Mouse (Mus musculus): ENCODE data around the gene Hadh. TPM values are rescaled to one million over a fixed set of nuclear protein-coding genes. Genes with fewer than 3 reads are reported as not detected.

Gene Hadh
- 142 and 151 TPM in 2 replicates for polyA plus RNA-seq (2016; fragmentation: Nextera tagmentation; extraction: Ambion mirVana)

- Histone ChIP-seq H3K36me3 (peaks cover 16% of the 10 kb centered on the region), H3K9ac (peak within 1 kb of the TSS; percentile 91), H3K27ac (ENCODE audit: poor library complexity, severe bottlenecking) (peak within 1 kb of the TSS; percentile 89), H3K9me3 (replicated peaks) (no peaks in the 10 kb centered on the region), H3K4me2 (peak within 1 kb of the TSS; percentile 75), H3K27me3 (replicated peaks) (no peaks in the 10 kb centered on the region), H3K4me1 (replicated peaks) (peaks cover 42% of the 10 kb centered on the region), H3K4me3 (peak within 1 kb of the TSS; percentile 95)
- ATAC-seq (ENCODE audit: insufficient number of reproducible peaks, low FRiP score): peak; percentile 96
- under 1% methylated on average over 45 of the region's 54 CpGs for WGBS
Measured at GRCm38 (mm10) chr3:131271559-131272373, at the start of gene Hadh. Hadh (minus strand) TSS chr3:131272101.

GRCm38 (mm10) chr3:131320184-131320583 is 48.3 kb upstream of the Hadh start:
- H3K27me3 ChIP-seq (replicated peaks): no peaks in the 10 kb centered on the region
- H3K4me3 ChIP-seq: no peak overlapping the region
- no peak overlapping the region for H3K4me2 ChIP-seq
- H3K27ac ChIP-seq (ENCODE audit: poor library complexity, severe bottlenecking): no peak overlapping the region
- H3K4me1 ChIP-seq (replicated peaks): peaks cover 11% of the 10 kb centered on the region; the same call in 1 of the 2 replicates
- WGBS: 8% methylated on average over 3 of the region's 3 CpGs
- H3K9ac ChIP-seq: no peak overlapping the region
- H3K36me3 ChIP-seq: no peaks in the 10 kb centered on the region
- no peak for ATAC-seq (ENCODE audit: insufficient number of reproducible peaks, low FRiP score)
- H3K9me3 ChIP-seq (replicated peaks): no peaks in the 10 kb centered on the region

DNA sequence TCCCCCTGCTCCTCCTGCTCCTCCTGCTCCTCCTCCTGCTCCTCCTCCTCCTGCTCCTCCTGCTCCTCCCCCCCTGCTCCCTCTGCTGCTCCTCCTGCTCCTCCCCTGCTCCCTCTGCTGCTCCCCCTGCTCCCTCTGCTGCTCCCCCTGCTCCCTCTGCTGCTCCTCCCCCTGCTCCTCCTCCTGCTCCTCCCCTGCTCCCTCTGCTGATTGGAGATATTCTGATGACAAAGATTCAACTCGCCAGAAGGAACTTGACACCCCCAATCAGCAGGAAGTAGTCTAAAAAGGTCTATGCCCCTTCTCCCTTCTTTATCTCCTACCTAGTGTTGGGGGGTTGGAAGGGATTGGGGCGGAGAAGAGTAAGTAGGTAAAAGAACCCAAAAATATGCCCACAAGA is 46.3 kb upstream of the Hadh start:
- Histone ChIP-seq H3K4me3 (no peak overlapping the region), H3K27ac (ENCODE audit: poor library complexity, severe bottlenecking) (no peak overlapping the region), H3K4me1 (replicated peaks) (peaks cover 11% of the 10 kb centered on the region; the same call in 1 of the 2 replicates), H3K9ac (no peak overlapping the region), H3K36me3 (no peaks in the 10 kb centered on the region), H3K27me3 (replicated peaks) (no peaks in the 10 kb centered on the region), H3K9me3 (replicated peaks) (no peaks in the 10 kb centered on the region), H3K4me2 (no peak overlapping the region)
- ATAC-seq (ENCODE audit: insufficient number of reproducible peaks, low FRiP score): no peak
- WGBS: 36% methylated on average over 2 of the region's 2 CpGs

DNA sequence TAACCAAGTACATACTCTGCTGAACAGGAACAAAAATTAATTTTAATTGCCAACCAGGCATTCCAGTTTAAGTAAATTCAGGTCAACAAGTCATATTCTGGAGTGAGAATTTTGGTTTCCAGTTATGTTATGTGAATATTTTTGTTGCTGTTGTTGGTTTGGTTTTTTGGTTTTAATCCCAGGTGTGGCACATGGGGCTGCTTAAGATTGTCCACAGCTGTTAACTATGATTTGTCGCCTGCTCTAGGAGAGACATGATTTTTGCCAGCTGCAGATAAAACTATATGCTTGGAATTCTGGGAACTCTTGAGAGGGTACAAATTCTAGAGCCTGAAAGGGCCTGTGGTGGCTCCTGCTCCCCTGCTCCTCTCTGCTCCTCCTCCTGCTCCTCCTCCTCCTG is 45.2 kb upstream of the Hadh start:
- ATAC-seq (ENCODE audit: insufficient number of reproducible peaks, low FRiP score): no peak
- no peak overlapping the region for H3K27ac ChIP-seq (ENCODE audit: poor library complexity, severe bottlenecking)
- H3K9ac ChIP-seq: no peak overlapping the region
- H3K4me2 ChIP-seq: no peak overlapping the region
- no peaks in the 10 kb centered on the region for H3K36me3 ChIP-seq
- 87% methylated on average over 1 of the region's 1 CpGs for WGBS
- H3K9me3 ChIP-seq (replicated peaks): no peaks in the 10 kb centered on the region
- no peaks in the 10 kb centered on the region for H3K27me3 ChIP-seq (replicated peaks)
- H3K4me3 ChIP-seq: no peak overlapping the region
- peaks cover 11% of the 10 kb centered on the region; the same call in 1 of the 2 replicates for H3K4me1 ChIP-seq (replicated peaks)

DNA sequence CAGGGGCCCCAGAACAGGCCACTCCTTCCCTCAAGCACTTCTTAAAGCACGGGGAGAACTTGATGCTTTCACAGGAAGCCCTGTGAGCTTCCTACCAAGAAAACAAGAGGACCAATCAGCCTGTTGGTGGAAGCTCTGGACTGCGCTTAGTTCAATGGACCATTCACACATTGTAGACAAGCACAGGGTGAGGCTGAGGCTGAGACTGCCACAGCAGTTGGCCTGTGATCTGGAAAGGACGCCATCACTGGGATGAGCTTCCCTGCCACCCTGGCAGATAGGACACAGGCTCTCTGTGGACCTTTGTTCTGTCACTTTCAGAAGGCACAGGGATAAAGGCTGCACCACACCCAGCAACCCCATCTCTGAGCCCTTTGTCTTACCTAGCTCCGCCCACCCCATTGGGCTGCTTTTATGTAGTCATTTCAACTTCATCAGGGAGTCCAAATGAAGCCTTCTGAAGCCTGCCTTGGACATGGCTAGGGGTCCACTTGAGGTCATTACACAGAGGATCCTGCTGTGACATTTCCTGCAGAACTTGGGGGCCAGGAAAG is 44.1 kb upstream of the Hadh start:
- no peaks in the 10 kb centered on the region for H3K36me3 ChIP-seq
- H3K9me3 ChIP-seq (replicated peaks): no peaks in the 10 kb centered on the region
- H3K4me1 ChIP-seq (replicated peaks): peaks cover 9% of the 10 kb centered on the region; the same call in 1 of the 2 replicates
- H3K27me3 ChIP-seq (replicated peaks): no peaks in the 10 kb centered on the region
- H3K4me3 ChIP-seq: 0 out of 2 replicates have a peak overlapping the region, but pooled peaks have one; percentile 3
- no peak for ATAC-seq (ENCODE audit: insufficient number of reproducible peaks, low FRiP score)
- H3K27ac ChIP-seq (ENCODE audit: poor library complexity, severe bottlenecking): no peak overlapping the region
- H3K9ac ChIP-seq: no peak overlapping the region
- H3K4me2 ChIP-seq: peak overlapping the region; percentile 58
- WGBS: 48% methylated on average over 4 of the region's 4 CpGs

DNA sequence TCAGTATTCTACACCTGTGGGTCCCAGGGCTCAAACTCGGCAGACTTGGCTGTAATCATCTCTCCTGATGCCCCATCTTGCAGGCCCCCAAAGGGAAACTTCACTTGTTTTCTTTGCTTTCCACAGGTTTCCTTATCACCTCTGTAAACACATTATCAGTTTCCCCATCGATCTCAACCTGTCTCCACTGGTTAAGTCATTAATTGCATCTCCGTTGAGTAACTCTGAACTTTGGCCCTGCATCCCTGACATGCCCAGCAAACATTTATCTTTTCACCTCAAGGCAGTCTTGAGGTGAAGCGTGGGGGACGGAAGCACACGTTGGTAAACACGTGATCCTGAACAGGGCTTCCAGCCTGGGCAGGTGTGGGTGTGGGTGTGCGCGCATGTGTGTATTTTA is 40.4 kb upstream of the Hadh start:
- Histone ChIP-seq H3K4me1 (replicated peaks) (peaks cover 9% of the 10 kb centered on the region; the same call in 1 of the 2 replicates), H3K27ac (ENCODE audit: poor library complexity, severe bottlenecking) (no peak overlapping the region), H3K36me3 (no peaks in the 10 kb centered on the region), H3K4me3 (no peak overlapping the region), H3K9me3 (replicated peaks) (peaks cover 19% of the 10 kb centered on the region), H3K4me2 (no peak overlapping the region), H3K27me3 (replicated peaks) (no peaks in the 10 kb centered on the region), H3K9ac (no peak overlapping the region)
- WGBS: 61% methylated on average over 9 of the region's 9 CpGs
- no peak for ATAC-seq (ENCODE audit: insufficient number of reproducible peaks, low FRiP score)

GRCm38 (mm10) chr3:131310572-131310971 is 38.7 kb upstream of the Hadh start:
- Histone ChIP-seq H3K27ac (ENCODE audit: poor library complexity, severe bottlenecking) (no peak overlapping the region), H3K36me3 (no peaks in the 10 kb centered on the region), H3K4me1 (replicated peaks) (0 out of 2 replicates have a peak, but pooled peaks cover 2% of the 10 kb centered on the region), H3K27me3 (replicated peaks) (no peaks in the 10 kb centered on the region), H3K4me3 (no peak overlapping the region), H3K9me3 (replicated peaks) (peaks cover 19% of the 10 kb centered on the region), H3K9ac (no peak overlapping the region), H3K4me2 (no peak overlapping the region)
- no peak for ATAC-seq (ENCODE audit: insufficient number of reproducible peaks, low FRiP score)
- 74% methylated on average over 4 of the region's 4 CpGs for WGBS

DNA sequence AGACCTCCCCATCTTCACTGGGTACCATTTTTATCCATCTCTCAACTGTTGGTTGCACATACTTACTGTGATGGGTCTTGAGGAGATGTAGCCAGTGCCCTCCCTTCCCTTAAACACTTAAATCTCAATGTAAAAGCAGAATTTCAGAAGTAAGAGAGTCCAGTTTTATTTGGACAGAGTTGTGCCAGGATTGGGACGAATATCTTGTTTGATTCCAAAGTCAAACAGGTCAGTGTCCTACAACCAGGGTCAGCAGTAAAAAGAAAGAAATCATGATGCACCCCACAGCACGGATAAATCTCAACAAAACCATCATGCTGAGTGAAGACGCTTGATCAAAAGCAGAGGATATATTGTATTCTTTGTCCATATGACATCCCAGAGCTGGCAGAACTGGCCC is 35.9 kb upstream of the Hadh start:
- Histone ChIP-seq H3K27me3 (replicated peaks) (0 out of 2 replicates have a peak, but pooled peaks cover 4% of the 10 kb centered on the region), H3K27ac (ENCODE audit: poor library complexity, severe bottlenecking) (no peak overlapping the region), H3K4me2 (no peak overlapping the region), H3K36me3 (no peaks in the 10 kb centered on the region), H3K9me3 (replicated peaks) (peaks cover 19% of the 10 kb centered on the region), H3K9ac (no peak overlapping the region), H3K4me1 (replicated peaks) (0 out of 2 replicates have a peak, but pooled peaks cover 3% of the 10 kb centered on the region), H3K4me3 (no peak overlapping the region)
- 81% methylated on average over 3 of the region's 3 CpGs for WGBS
- ATAC-seq (ENCODE audit: insufficient number of reproducible peaks, low FRiP score): no peak

DNA sequence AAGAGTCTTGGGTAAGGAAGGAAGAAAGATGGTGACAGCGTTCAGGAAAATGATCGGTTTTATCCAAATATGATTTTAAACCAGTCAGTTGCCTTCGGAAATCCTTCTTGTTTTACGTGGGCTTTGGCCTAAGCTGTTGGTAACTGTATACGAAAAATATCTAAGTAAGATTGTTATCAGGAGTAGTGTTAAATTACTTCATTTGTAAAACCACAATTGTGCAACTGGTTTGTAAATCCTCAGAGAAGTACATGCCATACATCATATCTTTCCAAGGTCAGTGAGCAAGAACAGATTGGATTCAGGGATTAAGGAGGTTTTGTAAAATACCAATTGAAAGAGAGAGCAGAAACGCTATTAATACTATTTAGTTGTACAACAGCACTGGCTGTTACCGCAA is 34.4 kb upstream of the Hadh start:
- no peak overlapping the region for H3K4me3 ChIP-seq
- WGBS: 86% methylated on average over 7 of the region's 7 CpGs
- no peak overlapping the region for H3K4me2 ChIP-seq
- no peak for ATAC-seq (ENCODE audit: insufficient number of reproducible peaks, low FRiP score)
- peaks cover 8% of the 10 kb centered on the region for H3K4me1 ChIP-seq (replicated peaks)
- H3K27me3 ChIP-seq (replicated peaks): 0 out of 2 replicates have a peak, but pooled peaks cover 4% of the 10 kb centered on the region
- no peaks in the 10 kb centered on the region for H3K36me3 ChIP-seq
- H3K9ac ChIP-seq: no peak overlapping the region
- peaks cover 19% of the 10 kb centered on the region for H3K9me3 ChIP-seq (replicated peaks)
- H3K27ac ChIP-seq (ENCODE audit: poor library complexity, severe bottlenecking): no peak overlapping the region

DNA sequence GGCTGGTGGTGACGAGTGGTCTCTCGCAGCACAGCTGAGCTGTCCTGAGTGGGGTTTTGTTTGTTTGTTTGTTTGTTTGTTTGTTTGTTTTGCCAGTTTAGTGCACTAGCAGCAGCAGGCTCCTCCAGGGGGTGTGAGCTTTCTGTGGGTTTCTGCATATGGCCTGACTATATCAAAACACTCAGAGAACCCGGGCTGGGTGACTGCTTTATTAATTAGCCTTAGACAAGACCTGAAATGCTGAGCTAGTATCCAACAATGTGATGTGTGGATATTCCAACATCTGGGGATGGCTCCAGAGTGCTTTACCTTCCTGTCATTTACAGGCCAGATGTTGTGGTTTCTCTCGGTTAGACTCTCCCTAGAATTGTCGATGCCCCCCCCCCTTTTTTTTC is 31.4 kb upstream of the Hadh start:
- H3K4me1 ChIP-seq (replicated peaks): peaks cover 8% of the 10 kb centered on the region
- H3K36me3 ChIP-seq: no peaks in the 10 kb centered on the region
- H3K27me3 ChIP-seq (replicated peaks): 0 out of 2 replicates have a peak, but pooled peaks cover 4% of the 10 kb centered on the region
- no peak overlapping the region for H3K27ac ChIP-seq (ENCODE audit: poor library complexity, severe bottlenecking)
- ATAC-seq (ENCODE audit: insufficient number of reproducible peaks, low FRiP score): no peak; the same call in 1 of the 2 replicates
- H3K9ac ChIP-seq: 0 out of 2 replicates have a peak overlapping the region, but pooled peaks have one; percentile 48
- peak overlapping the region; percentile 73 for H3K4me3 ChIP-seq
- peak overlapping the region; percentile 97 for H3K4me2 ChIP-seq
- WGBS: 19% methylated on average over 5 of the region's 5 CpGs
- peaks cover 5% of the 10 kb centered on the region for H3K9me3 ChIP-seq (replicated peaks)

All from heart, embryonic 12.5 days (tissue).